Mouse (Mus musculus) lung, postnatal 0 days (tissue): ENCODE measurements around the gene Pcnp. TPM values are rescaled to one million over a fixed set of nuclear protein-coding genes. Genes with fewer than 3 reads are reported as not detected.
"Not testable (repeated sequence)": the region's sequence is repeated elsewhere in the genome, so short reads cannot be mapped to it uniquely, and the experiment has no call there.

Source experiments
- ATAC-seq: fragments of 200-750 bp; cut with Nextera tagmentation; 2 replicates; pipeline ENCODE4 v1.8.0; 2017; ENCODE audit warnings: moderate library complexity
- DNase-seq: peaks from one replicate; pipeline ENCODE4 v3.0.0-alpha.2; 2016; ENCODE audit warnings: low spot score
- H3K27ac ChIP-seq: fragments of 300-500 bp; sonication (generic); 2 replicates; pipeline ENCODE4 v1.5.1; 2014; ENCODE audit warnings: antibody characterized with exemption, mild to moderate bottlenecking, low read length, mixed read lengths
- H3K27me3 ChIP-seq: fragments of 300-500 bp; sonication (generic); replicated peaks from 2 replicates; pipeline ENCODE4 v1.6.1; 2014; ENCODE audit warnings: low read length, mixed read lengths; ENCODE audit not compliant: insufficient read depth
- H3K36me3 ChIP-seq: fragments of 300-500 bp; sonication (generic); 2 replicates; pipeline ENCODE4 v1.6.1; 2014; ENCODE audit warnings: low read length, mixed read lengths; ENCODE audit not compliant: insufficient read depth
- H3K4me1 ChIP-seq: fragments of 300-500 bp; sonication (generic); 2 replicates; pipeline ENCODE4 v1.6.1; 2014; ENCODE audit warnings: antibody characterized with exemption, low read depth, low read length, mixed read lengths; ENCODE audit not compliant: insufficient read depth
- H3K4me2 ChIP-seq: fragments of 300-500 bp; sonication (generic); replicated peaks from 2 replicates; pipeline ENCODE4 v1.6.1; 2014; ENCODE audit warnings: low read depth, mild to moderate bottlenecking, low read length, moderate library complexity, mixed read lengths
- H3K4me3 ChIP-seq: fragments of 300-500 bp; sonication (generic); 2 replicates; pipeline ENCODE4 v1.5.1; 2014; ENCODE audit warnings: low read depth, low read length
- H3K9ac ChIP-seq: fragments of 300-500 bp; sonication (generic); replicated peaks from 2 replicates; pipeline ENCODE4 v1.6.1; 2014; ENCODE audit warnings: low read depth, mild to moderate bottlenecking
- H3K9me3 ChIP-seq: fragments of 300-500 bp; sonication (generic); 2 replicates; pipeline ENCODE4 v1.6.1; 2016; ENCODE audit warnings: low read length, mixed read lengths
- CTCF ChIP-seq: IDR thresholded peaks from 2 replicates; pipeline ENCODE4 v1.5.1; 2016; ENCODE audit warnings: antibody characterized with exemption, mild to moderate bottlenecking
- EP300 ChIP-seq: IDR thresholded peaks from 2 replicates; pipeline ENCODE4 v1.6.1; 2016; ENCODE audit warnings: antibody characterized with exemption, mild to moderate bottlenecking, control low read depth
- WGBS: fragments of 180-500 bp; shearing (Covaris S2); extraction: QIAGEN DNeasy Blood & Tissue Kit; methylation state at CpG from one replicate; pipeline ENCODE4 v1.1.7; 2014; 5-methylcytosine and 5-hydroxymethylcytosine counted together
- polyA plus RNA-seq: library from polyadenylated mRNA; unstranded; fragments of >200 nt; fragmentation: Nextera tagmentation; extraction: Ambion mirVana; gene quantifications from 2 replicates; pipeline ENCODE4 v1.2.1, GENCODE M21; 2015

The Pcnp gene
- polyA plus RNA-seq, 1 experiment from 2014 or later: 166 TPM

- TF ChIP-seq EP300 (no peak), CTCF (no peak)
- no peaks in the 10 kb centered on the region for H3K9me3 ChIP-seq
- H3K4me3 ChIP-seq: no peak overlapping the region
- H3K27ac ChIP-seq: no peak overlapping the region
- H3K36me3 ChIP-seq: no peaks in the 10 kb centered on the region
- H3K4me1 ChIP-seq: no peaks in the 10 kb centered on the region
- 66% methylated on average over 7 of the region's 7 CpGs for WGBS
- ATAC-seq (no peak), DNase-seq (no peak)
- no peak overlapping the region for H3K9ac ChIP-seq
- H3K27me3 ChIP-seq: no peaks in the 10 kb centered on the region
- no peak overlapping the region for H3K4me2 ChIP-seq
Measured at GRCm38 (mm10) chr16:56061995-56062594, 32.6 kb upstream of the Pcnp start.

GRCm38 (mm10) chr16:56058151-56058550 lies 28.6 kb upstream of the Pcnp start:
- Histone ChIP-seq H3K4me3 (no peak overlapping the region), H3K4me1 (no peaks in the 10 kb centered on the region), H3K27ac (no peak overlapping the region), H3K27me3 (no peaks in the 10 kb centered on the region), H3K36me3 (no peaks in the 10 kb centered on the region), H3K4me2 (no peak overlapping the region), H3K9me3 (no peaks in the 10 kb centered on the region), H3K9ac (no peak overlapping the region)
- ATAC-seq (no peak), DNase-seq (no peak)
- 82% methylated on average over 10 of the region's 10 CpGs for WGBS
- TF ChIP-seq EP300 (no peak), CTCF (no peak)

- ATAC-seq: no peak
- no peak for DNase-seq
- no peak overlapping the region for H3K4me2 ChIP-seq
- no peaks in the 10 kb centered on the region for H3K4me1 ChIP-seq
- no peak overlapping the region for H3K27ac ChIP-seq
- no peak overlapping the region for H3K4me3 ChIP-seq
- no peaks in the 10 kb centered on the region for H3K27me3 ChIP-seq
- H3K9me3 ChIP-seq: no peaks in the 10 kb centered on the region
- TF ChIP-seq CTCF (no peak), EP300 (no peak)
- H3K36me3 ChIP-seq: no peaks in the 10 kb centered on the region
- 76% methylated on average over 7 of the region's 7 CpGs for WGBS
- H3K9ac ChIP-seq: no peak overlapping the region
Measured at GRCm38 (mm10) chr16:56056944-56057590, 27.5 kb upstream of the Pcnp start.

GRCm38 (mm10) chr16:56055911-56056310 lies 26.4 kb upstream of the Pcnp start:
- no peak overlapping the region for H3K4me2 ChIP-seq
- H3K27me3 ChIP-seq: no peaks in the 10 kb centered on the region
- no peaks in the 10 kb centered on the region for H3K4me1 ChIP-seq
- no peak for TF ChIP-seq CTCF
- TF ChIP-seq EP300: no peak
- H3K4me3 ChIP-seq: no peak overlapping the region
- WGBS: 84% methylated on average over 3 of the region's 3 CpGs
- H3K9ac ChIP-seq: no peak overlapping the region
- H3K27ac ChIP-seq: no peak overlapping the region
- DNase-seq (no peak), ATAC-seq (no peak)
- no peaks in the 10 kb centered on the region for H3K9me3 ChIP-seq
- H3K36me3 ChIP-seq: no peaks in the 10 kb centered on the region

- H3K9ac ChIP-seq, H3K4me2 ChIP-seq, H3K27me3 ChIP-seq, H3K4me3 ChIP-seq, H3K9me3 ChIP-seq, H3K36me3 ChIP-seq, ATAC-seq, H3K4me1 ChIP-seq, H3K27ac ChIP-seq, DNase-seq: not testable (repeated sequence)
- no CpG with 5 or more reads among the region's 4 CpGs for WGBS
Measured at GRCm38 (mm10) chr16:56048038-56048437, 18.5 kb upstream of the Pcnp start, which contains the start of gene Senp7. Senp7 (plus strand) TSS chr16:56048338.

GRCm38 (mm10) chr16:56038090-56038489 lies 8.6 kb upstream of the Pcnp start:
- Histone ChIP-seq H3K4me3 (peak overlapping the region; percentile 84), H3K4me1 (peaks cover 6% of the 10 kb centered on the region; the same call in 1 of the 2 replicates), H3K9ac (peak overlapping the region; percentile 80), H3K36me3 (no peaks in the 10 kb centered on the region), H3K4me2 (peak overlapping the region; percentile 62), H3K9me3 (no peaks in the 10 kb centered on the region), H3K27ac (peak overlapping the region; percentile 92), H3K27me3 (no peaks in the 10 kb centered on the region)
- 26% methylated on average over 8 of the region's 8 CpGs for WGBS
- no peak for DNase-seq
- TF ChIP-seq CTCF (no peak), EP300 (no peak)
- ATAC-seq: peak; percentile 1; the same call in 1 of the 2 replicates
